Comparison of ENCODE assay signal across 9 mouse cellular contexts in the genomic region with DNA sequence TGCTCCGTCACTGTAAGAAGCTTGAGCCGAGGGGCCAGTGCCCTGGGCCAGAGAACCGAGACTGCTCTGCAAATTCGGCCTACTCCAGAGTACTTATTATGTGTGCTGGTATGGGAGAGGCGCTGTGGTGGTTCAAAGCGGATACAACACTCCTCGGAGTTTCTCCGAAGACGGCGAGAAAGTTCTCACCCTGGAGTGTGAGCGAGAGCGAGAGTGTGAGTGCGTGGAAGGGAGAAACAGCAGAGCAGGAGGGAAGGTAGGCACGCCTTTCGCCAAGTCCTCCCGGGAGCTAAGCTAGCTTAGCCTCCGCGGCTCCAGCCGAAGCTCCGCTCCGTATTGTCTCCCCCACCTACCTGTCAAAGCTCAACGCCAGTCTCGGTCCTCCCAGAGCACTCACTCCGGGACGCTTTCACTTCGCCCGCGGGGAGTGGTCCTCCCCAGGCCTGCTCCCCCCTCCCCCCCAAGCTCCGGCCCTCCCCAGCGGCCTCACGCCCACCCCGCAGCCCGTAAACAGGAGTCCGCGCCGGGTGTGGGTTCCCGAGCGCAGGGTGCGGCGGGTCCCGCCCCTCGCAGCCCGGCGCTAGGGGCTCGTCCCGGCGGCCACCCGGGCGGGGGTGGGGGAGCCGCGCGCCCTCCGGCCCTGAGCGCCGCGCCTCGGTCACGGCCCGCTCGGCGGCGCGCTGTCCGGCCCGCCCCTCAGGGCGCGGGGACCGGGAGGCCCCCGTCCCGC. TPM values are rescaled to one million over a fixed set of nuclear protein-coding genes. Genes with fewer than 3 reads are reported as not detected.
A peak's percentile ranks its signal among the peaks of the same experiment; 100 is the strongest.
DNase-seq lines count a peak whose midpoint lies in the region; ATAC-seq lines count a peak whose summit lies in the region.
"Had no signal": no experiment of that assay in that cellular context is flagged by ENCODE, and none has a peak within 500 bp of the region (broad histone marks: within the 10 kb centered on the region; RNA-seq: fewer than 3 reads in every experiment).

No protein-coding gene starts in this region.

- ATAC-seq in CD4-positive, CD25-positive, alpha-beta regulatory T cell, adult 4 months = peak; percentile 53
- ATAC-seq in embryonic facial prominence, embryonic 15.5 days (ENCODE audit: insufficient number of reproducible peaks, low FRiP score, low TSS enrichment, low read depth) = peak; percentile 71
- ATAC-seq in heart, embryonic 12.5 days (ENCODE audit: insufficient number of reproducible peaks, low FRiP score) = peak; percentile 88
- ATAC-seq in kidney, embryonic 16.5 days (ENCODE audit: low FRiP score, low TSS enrichment) = peak; percentile 86
- peak; percentile 73 for ATAC-seq in liver, embryonic 16.5 days (ENCODE audit: low read depth)
- ATAC-seq in neural tube, embryonic 11.5 days (ENCODE audit: insufficient read depth, low FRiP score, low TSS enrichment) = peak; percentile 74
- ATAC-seq in stomach, embryonic 16.5 days (ENCODE audit: insufficient read depth, low FRiP score) = peak; percentile 82

- peak; percentile 18 to 21 for DNase-seq in adrenal gland, postnatal 4 days (ENCODE audit: low spot score in 2 of 2)
- peak; percentile 61 for DNase-seq in neural tube, embryonic 11.5 days (ENCODE audit: low spot score)

- no peaks in the 10 kb centered on the region for H3K9me3 ChIP-seq in embryonic facial prominence, embryonic 15.5 days (replicated peaks)
- H3K9me3 ChIP-seq in heart, embryonic 12.5 days (replicated peaks) = no peaks in the 10 kb centered on the region
- H3K9me3 ChIP-seq in kidney, embryonic 16.5 days (ENCODE audit: low read length) = no peaks in the 10 kb centered on the region
- no peaks in the 10 kb centered on the region for H3K9me3 ChIP-seq in liver, embryonic 16.5 days (replicated peaks; ENCODE audit: control insufficient read depth, low read length)
- no peaks in the 10 kb centered on the region for H3K9me3 ChIP-seq in neural tube, embryonic 11.5 days (ENCODE audit: control insufficient read depth, low read length)
- no peaks in the 10 kb centered on the region for H3K9me3 ChIP-seq in stomach, embryonic 16.5 days (replicated peaks; ENCODE audit: control insufficient read depth, low read length)

- peaks cover 10% of the 10 kb centered on the region for H3K4me1 ChIP-seq in embryonic facial prominence, embryonic 15.5 days
- peaks cover 9% of the 10 kb centered on the region for H3K4me1 ChIP-seq in heart, embryonic 12.5 days (replicated peaks)
- H3K4me1 ChIP-seq in kidney, embryonic 16.5 days (ENCODE audit: insufficient read depth, low read length) = peaks cover 14% of the 10 kb centered on the region
- peaks cover 19% of the 10 kb centered on the region for H3K4me1 ChIP-seq in liver, embryonic 16.5 days (ENCODE audit: control insufficient read depth, low read depth, low read length)
- H3K4me1 ChIP-seq in neural tube, embryonic 11.5 days (ENCODE audit: control insufficient read depth, insufficient read depth, low read length) = peaks cover 10% of the 10 kb centered on the region
- peaks cover 23% of the 10 kb centered on the region for H3K4me1 ChIP-seq in stomach, embryonic 16.5 days (ENCODE audit: control insufficient read depth, insufficient read depth, low read length)

- H3K27ac ChIP-seq in embryonic facial prominence, embryonic 15.5 days (replicated peaks) = peak overlapping the region; percentile 97
- peak overlapping the region; percentile 98 for H3K27ac ChIP-seq in heart, embryonic 12.5 days (ENCODE audit: poor library complexity, severe bottlenecking)
- peak overlapping the region; percentile 94 for H3K27ac ChIP-seq in kidney, embryonic 16.5 days (ENCODE audit: low read length)
- peak overlapping the region; percentile 94 for H3K27ac ChIP-seq in liver, embryonic 16.5 days (ENCODE audit: low read length)
- peak overlapping the region; percentile 93 for H3K27ac ChIP-seq in neural tube, embryonic 11.5 days (ENCODE audit: low read depth, low read length)
- H3K27ac ChIP-seq in stomach, embryonic 16.5 days (ENCODE audit: low read length) = peak overlapping the region; percentile 96

- H3K4me2 ChIP-seq in embryonic facial prominence, embryonic 15.5 days (replicated peaks) = peak overlapping the region; percentile 69
- peak overlapping the region; percentile 83 for H3K4me2 ChIP-seq in heart, embryonic 12.5 days
- H3K4me2 ChIP-seq in kidney, embryonic 16.5 days (replicated peaks; ENCODE audit: low read depth, low read length) = peak overlapping the region; percentile 57
- peak overlapping the region; percentile 93 for H3K4me2 ChIP-seq in liver, embryonic 16.5 days (ENCODE audit: low read depth, low read length)
- H3K4me2 ChIP-seq in neural tube, embryonic 11.5 days (ENCODE audit: low read depth) = peak overlapping the region; percentile 79
- H3K4me2 ChIP-seq in stomach, embryonic 16.5 days (ENCODE audit: low read depth, low read length) = peak overlapping the region; percentile 73

- no peaks in the 10 kb centered on the region for H3K27me3 ChIP-seq in embryonic facial prominence, embryonic 15.5 days
- no peaks in the 10 kb centered on the region for H3K27me3 ChIP-seq in heart, embryonic 12.5 days (replicated peaks)
- H3K27me3 ChIP-seq in kidney, embryonic 16.5 days (ENCODE audit: insufficient read depth, low read length) = no peaks in the 10 kb centered on the region
- no peaks in the 10 kb centered on the region for H3K27me3 ChIP-seq in liver, embryonic 16.5 days (ENCODE audit: control insufficient read depth, insufficient read depth, low read depth, low read length)
- H3K27me3 ChIP-seq in neural tube, embryonic 11.5 days (ENCODE audit: control insufficient read depth, insufficient read depth, low read length) = no peaks in the 10 kb centered on the region
- no peaks in the 10 kb centered on the region for H3K27me3 ChIP-seq in stomach, embryonic 16.5 days (ENCODE audit: control insufficient read depth, insufficient read depth, low read length)

- 0% methylated on average over 55 of the region's 70 CpGs for WGBS in embryonic facial prominence, embryonic 15.5 days
- under 1% methylated on average over 50 of the region's 70 CpGs for WGBS in heart, embryonic 12.5 days
- under 1% methylated on average over 44 of the region's 70 CpGs for WGBS in kidney, embryonic 16.5 days
- WGBS in liver, embryonic 16.5 days (ENCODE audit: insufficient replicate concordance) = under 1% methylated on average over 52 of the region's 70 CpGs
- WGBS in neural tube, embryonic 11.5 days = under 1% methylated on average over 50 of the region's 70 CpGs
- 1% methylated on average over 69 of the region's 70 CpGs for WGBS in stomach, embryonic 16.5 days

- H3K9ac ChIP-seq in embryonic facial prominence, embryonic 15.5 days = peak overlapping the region; percentile 96
- H3K9ac ChIP-seq in heart, embryonic 12.5 days = peak overlapping the region; percentile 94
- peak overlapping the region; percentile 94 for H3K9ac ChIP-seq in kidney, embryonic 16.5 days (replicated peaks; ENCODE audit: low read length)
- H3K9ac ChIP-seq in liver, embryonic 16.5 days (ENCODE audit: low read depth, low read length) = peak overlapping the region; percentile 97
- H3K9ac ChIP-seq in neural tube, embryonic 11.5 days (ENCODE audit: low read length) = peak overlapping the region; percentile 88
- peak overlapping the region; percentile 96 for H3K9ac ChIP-seq in stomach, embryonic 16.5 days (ENCODE audit: low read length)

- H3K4me3 ChIP-seq in embryonic facial prominence, embryonic 15.5 days (replicated peaks) = peak overlapping the region; percentile 92
- H3K4me3 ChIP-seq in heart, embryonic 12.5 days = peak overlapping the region; percentile 85
- H3K4me3 ChIP-seq in kidney, embryonic 16.5 days (ENCODE audit: low read length) = peak overlapping the region; percentile 93
- H3K4me3 ChIP-seq in liver, embryonic 16.5 days (ENCODE audit: low read depth, low read length) = peak overlapping the region; percentile 95
- peak overlapping the region; percentile 83 for H3K4me3 ChIP-seq in neural tube, embryonic 11.5 days (ENCODE audit: low read depth, low read length)
- H3K4me3 ChIP-seq in stomach, embryonic 16.5 days (replicated peaks; ENCODE audit: low read length) = peak overlapping the region; percentile 89

- no peaks in the 10 kb centered on the region for H3K36me3 ChIP-seq in embryonic facial prominence, embryonic 15.5 days
- no peaks in the 10 kb centered on the region for H3K36me3 ChIP-seq in heart, embryonic 12.5 days
- H3K36me3 ChIP-seq in kidney, embryonic 16.5 days (ENCODE audit: insufficient read depth, low read length) = no peaks in the 10 kb centered on the region
- H3K36me3 ChIP-seq in liver, embryonic 16.5 days (ENCODE audit: control insufficient read depth, insufficient read depth) = no peaks in the 10 kb centered on the region
- H3K36me3 ChIP-seq in neural tube, embryonic 11.5 days (ENCODE audit: control insufficient read depth, insufficient read depth, low read length) = no peaks in the 10 kb centered on the region
- no peaks in the 10 kb centered on the region for H3K36me3 ChIP-seq in stomach, embryonic 16.5 days (ENCODE audit: control insufficient read depth, insufficient read depth, low read length)

RNA-seq across cellular contexts. Expression of a gene that starts 0.8 kb away (rescaled TPM):
- 10 to 100 TPM; 11.5 to 11.9 TPM for polyA plus RNA-seq in CD4-positive, CD25-positive, alpha-beta regulatory T cell, adult 4 months (2017; shearing (Covaris generic))
- total RNA-seq in adrenal gland, postnatal 4 days (2021) = 10 to 100 TPM; 52.5 to 54.0 TPM
- 19.3 and 20.3 TPM in 2 replicates for polyA plus RNA-seq in embryonic facial prominence, embryonic 15.5 days (2015; fragmentation: Nextera tagmentation; extraction: Ambion mirVana)
- 18.4 and 23.2 TPM in 2 replicates for polyA plus RNA-seq in heart, embryonic 12.5 days (2016; fragmentation: Nextera tagmentation; extraction: Ambion mirVana)
- 14.5 and 17.5 TPM in 2 replicates for polyA plus RNA-seq in kidney, embryonic 16.5 days (2015; fragmentation: Nextera tagmentation; extraction: Ambion mirVana)
- 4.7 TPM in 2 replicates for polyA plus RNA-seq in liver, embryonic 16.5 days (2015; fragmentation: Nextera tagmentation; extraction: Ambion mirVana)
- polyA plus RNA-seq in neural tube, embryonic 11.5 days (2014; fragmentation: Nextera tagmentation; extraction: Ambion mirVana) = 20.1 and 20.2 TPM in 2 replicates
- polyA plus RNA-seq in stomach, embryonic 16.5 days (2015; fragmentation: Nextera tagmentation; extraction: Ambion mirVana) = 15.0 and 16.6 TPM in 2 replicates

RNA-seq across cellular contexts. Expression of a gene that starts 21.6 kb away (rescaled TPM):
- not detected for polyA plus RNA-seq in CD4-positive, CD25-positive, alpha-beta regulatory T cell, adult 4 months (2017; shearing (Covaris generic))
- total RNA-seq in adrenal gland, postnatal 4 days (2021) = not detected
- 0.42 TPM in 1 of 2 replicates, not detected in the other for polyA plus RNA-seq in embryonic facial prominence, embryonic 15.5 days (2015; fragmentation: Nextera tagmentation; extraction: Ambion mirVana)
- not detected in 2 replicates for polyA plus RNA-seq in heart, embryonic 12.5 days (2016; fragmentation: Nextera tagmentation; extraction: Ambion mirVana)
- not detected in 2 replicates for polyA plus RNA-seq in kidney, embryonic 16.5 days (2015; fragmentation: Nextera tagmentation; extraction: Ambion mirVana)
- not detected in 2 replicates for polyA plus RNA-seq in liver, embryonic 16.5 days (2015; fragmentation: Nextera tagmentation; extraction: Ambion mirVana)
- not detected in 2 replicates for polyA plus RNA-seq in neural tube, embryonic 11.5 days (2014; fragmentation: Nextera tagmentation; extraction: Ambion mirVana)
- not detected in 2 replicates for polyA plus RNA-seq in stomach, embryonic 16.5 days (2015; fragmentation: Nextera tagmentation; extraction: Ambion mirVana)
- polyA plus RNA-seq: frontal cortex, adult 2 months had no signal

Comparison
In these comparisons a context has a peak if more than half of its experiments do, and no peak if none do; other contexts are left out.
1. Peak in every context shown above with its lines: DNase-seq, ATAC-seq, H3K4me3 ChIP-seq and H3K27ac ChIP-seq.